Mouse (Mus musculus) thymus, adult 18-20 months (tissue): ENCODE measurements around the gene Olfr1189.
"Not testable (repeated sequence)": the region's sequence is repeated elsewhere in the genome, so short reads cannot be mapped to it uniquely, and the experiment has no call there.

ENCODE experiments used
- DNase-seq, 2 experiments: peaks; one replicate each; pipeline ENCODE4 v3.0.0; 2022; ENCODE audit warnings: mixed read lengths in 2 of 2

The Olfr1189 gene

GRCm38 (mm10) chr2:88586154-88586553 lies at the start of gene Olfr1189:
Gene Olfr1189 (plus strand): TSS chr2:88586454.
- no peak for DNase-seq

- no peak for DNase-seq
Observed at GRCm38 (mm10) chr2:88556635-88557034, 29.6 kb upstream of the Olfr1189 start, which contains the start of gene Olfr1188. Gene Olfr1188 (plus strand): TSS chr2:88556935.

- not testable (repeated sequence) for DNase-seq
Observed at GRCm38 (mm10) chr2:88572696-88573095, 13.6 kb upstream of the Olfr1189 start.

GRCm38 (mm10) chr2:88640242-88640641 lies 54.0 kb downstream of the Olfr1189 start, which contains the start of gene Olfr1191-ps1:
Gene Olfr1191-ps1 (plus strand): TSS chr2:88640542.
- DNase-seq, result not testable (repeated sequence)
